Mouse (Mus musculus) ES-Bruce4 (cell line): ENCODE data around the gene Dennd2c.

Source experiments
- CTCF ChIP-seq: IDR thresholded peaks from one replicate; pipeline ENCODE4 v1.8.1; 2011; ENCODE audit warnings: low read depth, low read length
- POLR2A ChIP-seq: IDR thresholded peaks from one replicate; pipeline ENCODE4 v1.8.1; 2011; ENCODE audit warnings: low read length; ENCODE audit not compliant: insufficient read depth

DNA sequence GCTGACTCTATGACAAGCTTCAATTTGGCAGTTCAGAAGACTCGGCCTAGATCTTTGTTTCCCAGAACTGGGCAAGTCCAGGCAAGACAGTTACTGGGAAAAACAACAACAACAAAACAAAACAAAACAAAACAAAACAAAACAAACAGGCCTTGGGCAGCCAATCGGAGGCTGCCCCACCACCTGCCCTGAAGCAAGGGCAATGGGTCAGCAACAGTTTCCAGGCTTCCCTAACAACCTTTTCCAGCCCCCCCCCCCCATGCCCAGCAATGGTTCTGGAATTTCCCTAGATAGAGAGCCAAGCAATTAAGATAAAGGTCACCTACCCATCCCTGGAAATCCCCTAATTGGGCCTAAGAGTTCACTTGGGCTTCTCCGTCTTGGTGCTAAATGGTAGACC, 102.0 kb downstream of the Dennd2c start:
- TF ChIP-seq CTCF = no peak
- no peak for TF ChIP-seq POLR2A
